In genomic region chr4:17360796-17361195, GRCm38 (mm10) we compare ENCODE assay signal across 14 mouse cellular contexts.
"Had no signal": no experiment of that assay in that cellular context is flagged by ENCODE, and none has a peak within 500 bp of the region (broad histone marks: within the 10 kb centered on the region; RNA-seq: fewer than 3 reads in every experiment).

No protein-coding gene starts in this region.

- H3K4me2 ChIP-seq: lung, embryonic 14.5 days; midbrain, embryonic 11.5 days; midbrain, embryonic 13.5 days; midbrain, embryonic 15.5 days; neural tube, embryonic 12.5 days; stomach, embryonic 15.5 days had no signal

- H3K4me3 ChIP-seq: midbrain, embryonic 13.5 days; midbrain, embryonic 15.5 days; neural tube, embryonic 12.5 days; stomach, embryonic 15.5 days had no signal

- H3K9me3 ChIP-seq: midbrain, embryonic 13.5 days; midbrain, embryonic 15.5 days; neural tube, embryonic 12.5 days; stomach, embryonic 15.5 days had no signal

- H3K9ac ChIP-seq: lung, embryonic 14.5 days; midbrain, embryonic 13.5 days; midbrain, embryonic 15.5 days; neural tube, embryonic 12.5 days; stomach, embryonic 15.5 days had no signal

- H3K27ac ChIP-seq: midbrain, embryonic 13.5 days; midbrain, embryonic 15.5 days; neural tube, embryonic 12.5 days; stomach, embryonic 15.5 days; stomach, postnatal 0 days had no signal

- ATAC-seq: midbrain, embryonic 13.5 days; midbrain, embryonic 15.5 days had no signal

- H3K36me3 ChIP-seq: midbrain, embryonic 13.5 days; midbrain, embryonic 15.5 days; neural tube, embryonic 12.5 days; stomach, embryonic 15.5 days had no signal

- H3K27me3 ChIP-seq: midbrain, embryonic 13.5 days; midbrain, embryonic 15.5 days; neural tube, embryonic 12.5 days; stomach, embryonic 15.5 days had no signal

- H3K4me1 ChIP-seq: midbrain, embryonic 13.5 days; midbrain, embryonic 15.5 days; neural tube, embryonic 12.5 days; stomach, embryonic 15.5 days had no signal

- DNase-seq: lung, adult 18-20 months; lung, embryonic 14.5 days; lung, postnatal 10 days; lung, postnatal 4 days; right cerebral cortex, postnatal 14 days; thymus, adult 2 months; thymus, postnatal 25 days; thymus, postnatal 4 days had no signal
